Mouse (Mus musculus): ENCODE results near the gene Riox1.
"Not testable (repeated sequence)": the region's sequence is repeated elsewhere in the genome, so short reads cannot be mapped to it uniquely, and the experiment has no call there.

Gene Riox1

GRCm38 (mm10) chr12:83949776-83950492 is 474 bp upstream of the Riox1 start:
- DNase-seq: no peak

- peak; percentile 34 to 45 for DNase-seq
Measured at GRCm38 (mm10) chr12:83950840-83951701, 663 bp downstream of the Riox1 start.

GRCm38 (mm10) chr12:83951711-83952575 is 1.5 kb downstream of the Riox1 start:
- no peak for DNase-seq

- no peak for DNase-seq
Measured at GRCm38 (mm10) chr12:83958278-83958677, 7.9 kb downstream of the Riox1 start.

GRCm38 (mm10) chr12:83965235-83965634 is 14.8 kb downstream of the Riox1 start:
- DNase-seq: no peak

- DNase-seq: no peak
Measured at GRCm38 (mm10) chr12:83972117-83972516, 21.7 kb downstream of the Riox1 start.

- peak; percentile 74 to 75 for DNase-seq
Measured at GRCm38 (mm10) chr12:83978862-83979261, 28.5 kb downstream of the Riox1 start.

- no peak for DNase-seq
Measured at GRCm38 (mm10) chr12:83981615-83982014, 31.2 kb downstream of the Riox1 start.

- no peak for DNase-seq
Measured at GRCm38 (mm10) chr12:83984752-83985151, 34.3 kb downstream of the Riox1 start, which contains the start of gene Heatr4. TSS of gene Heatr4 (minus strand) at chr12:83984852.

- DNase-seq: no peak
Measured at GRCm38 (mm10) chr12:83987242-83987582, 36.8 kb downstream of the Riox1 start.

GRCm38 (mm10) chr12:83987583-83988441 is 37.4 kb downstream of the Riox1 start, which contains the start of gene Acot2:
TSS of gene Acot2 (plus strand) at chr12:83987861.
- peak; percentile 73 for DNase-seq

- DNase-seq: no peak
Measured at GRCm38 (mm10) chr12:83988483-83988882, 38.1 kb downstream of the Riox1 start.

- no peak for DNase-seq
Measured at GRCm38 (mm10) chr12:83989378-83989777, 39.0 kb downstream of the Riox1 start.

- DNase-seq: no peak
Measured at GRCm38 (mm10) chr12:83997221-83997620, 46.8 kb downstream of the Riox1 start.

GRCm38 (mm10) chr12:83998341-83999107 is 48.1 kb downstream of the Riox1 start:
- no peak for DNase-seq

- not testable (repeated sequence) for DNase-seq
Measured at GRCm38 (mm10) chr12:83999237-83999636, 48.8 kb downstream of the Riox1 start.

- no peak for DNase-seq
Measured at GRCm38 (mm10) chr12:84000418-84000817, 50.0 kb downstream of the Riox1 start.
